In genomic region chr4:95466647-95467046, GRCm38 (mm10) we compare ENCODE assay signal across 20 mouse cellular contexts.
DNase-seq lines count a peak whose midpoint lies in the region; ATAC-seq and TF ChIP-seq lines count a peak whose summit lies in the region.
"Had no signal": no experiment of that assay in that cellular context is flagged by ENCODE, and none has a peak within 500 bp of the region (broad histone marks: within the 10 kb centered on the region; RNA-seq: fewer than 3 reads in every experiment).

No protein-coding gene starts in this region.

- no peaks in the 10 kb centered on the region for H3K36me3 ChIP-seq in lung, embryonic 14.5 days (ENCODE audit: insufficient read depth)
- H3K36me3 ChIP-seq: embryonic facial prominence, embryonic 13.5 days; heart, embryonic 15.5 days; hindbrain, embryonic 12.5 days; intestine, embryonic 15.5 days; limb, embryonic 15.5 days; neural tube, embryonic 12.5 days had no signal

- H3K4me3 ChIP-seq in lung, embryonic 14.5 days (ENCODE audit: low read depth, low read length): no peak overlapping the region
- H3K4me3 ChIP-seq: embryonic facial prominence, embryonic 13.5 days; heart, embryonic 15.5 days; hindbrain, embryonic 12.5 days; intestine, embryonic 15.5 days; limb, embryonic 15.5 days; neural tube, embryonic 12.5 days had no signal

- H3K9ac ChIP-seq in lung, embryonic 14.5 days: no peak overlapping the region
- H3K9ac ChIP-seq: embryonic facial prominence, embryonic 13.5 days; heart, embryonic 15.5 days; hindbrain, embryonic 12.5 days; intestine, embryonic 15.5 days; limb, embryonic 15.5 days; neural tube, embryonic 12.5 days had no signal

- peak; percentile 56 for DNase-seq in lung, embryonic 14.5 days
- no peak for DNase-seq in lung, postnatal 4 days
- DNase-seq in induced T-regulatory cell, adult 2 months (ENCODE audit: low read depth): peak; percentile 26
- peak; percentile 57 for DNase-seq in lung, postnatal 25 days (ENCODE audit: low spot score)
- no peak for DNase-seq in gastrocnemius, adult 18-20 months (ENCODE audit: low spot score)
- DNase-seq in adrenal gland, adult 2 months: no peak
- DNase-seq: adrenal gland, postnatal 10 days; cerebellum, adult 11-12 months; cerebellum, postnatal 25 days; gastrocnemius, postnatal 25 days; spleen, adult 18-20 months; thymus, postnatal 25 days had no signal

- no peaks in the 10 kb centered on the region for H3K27me3 ChIP-seq in lung, embryonic 14.5 days (ENCODE audit: insufficient read depth, low read length)
- H3K27me3 ChIP-seq: CH12.LX; embryonic facial prominence, embryonic 13.5 days; heart, embryonic 15.5 days; hindbrain, embryonic 12.5 days; intestine, embryonic 15.5 days; limb, embryonic 15.5 days; neural tube, embryonic 12.5 days had no signal

- no peak for TF ChIP-seq CTCF in lung, embryonic 14.5 days (IDR thresholded peaks at IDR 0.05; ENCODE audit: low read depth)

- 19% methylated on average over 2 of the region's 2 CpGs for WGBS in lung, embryonic 14.5 days

- no peaks in the 10 kb centered on the region for H3K4me1 ChIP-seq in lung, embryonic 14.5 days (ENCODE audit: insufficient read depth)
- H3K4me1 ChIP-seq: embryonic facial prominence, embryonic 13.5 days; heart, embryonic 15.5 days; hindbrain, embryonic 12.5 days; intestine, embryonic 15.5 days; neural tube, embryonic 12.5 days had no signal

- no peaks in the 10 kb centered on the region for H3K9me3 ChIP-seq in lung, embryonic 14.5 days (ENCODE audit: low read depth, low read length)
- H3K9me3 ChIP-seq: embryonic facial prominence, embryonic 13.5 days; heart, embryonic 15.5 days; hindbrain, embryonic 12.5 days; intestine, embryonic 15.5 days; limb, embryonic 15.5 days; neural tube, embryonic 12.5 days had no signal

- no peak overlapping the region for H3K4me2 ChIP-seq in lung, embryonic 14.5 days
- H3K4me2 ChIP-seq: embryonic facial prominence, embryonic 13.5 days; heart, embryonic 15.5 days; hindbrain, embryonic 12.5 days; intestine, embryonic 15.5 days; limb, embryonic 15.5 days; neural tube, embryonic 12.5 days had no signal

- ATAC-seq in lung, embryonic 14.5 days (ENCODE audit: insufficient read depth): peak; percentile 76
- peak; percentile 99 for ATAC-seq in CD4-positive, CD25-positive, alpha-beta regulatory T cell, adult 4 months
- ATAC-seq: intestine, embryonic 15.5 days had no signal

- no peak overlapping the region for H3K27ac ChIP-seq in lung, embryonic 14.5 days (ENCODE audit: low read depth)
- H3K27ac ChIP-seq: embryonic facial prominence, embryonic 13.5 days; heart, embryonic 15.5 days; hindbrain, embryonic 12.5 days; intestine, embryonic 15.5 days; limb, embryonic 15.5 days; neural tube, embryonic 12.5 days had no signal

Comparison
In these comparisons a context has a peak if more than half of its experiments do, and no peak if none do; other contexts are left out.
1. DNase-seq: peak in lung, embryonic 14.5 days (single experiment), induced T-regulatory cell, adult 2 months (single experiment) and lung, postnatal 25 days (single experiment); none in lung, postnatal 4 days (0 of 2), gastrocnemius, adult 18-20 months (single experiment) and adrenal gland, adult 2 months (single experiment).